Mouse (Mus musculus) brain, embryonic 14.5 days (tissue): ENCODE results near the gene Pglyrp1. TPM values are rescaled to one million over a fixed set of nuclear protein-coding genes. Genes with fewer than 3 reads are reported as not detected.
"Not testable (repeated sequence)": the region's sequence is repeated elsewhere in the genome, so short reads cannot be mapped to it uniquely, and the experiment has no call there.

Experiments used
- DNase-seq: peaks from one replicate; pipeline ENCODE4 v3.0.0-alpha.2; 2011; ENCODE audit warnings: low read depth
- CTCF ChIP-seq: fragments of 200-500 bp; IDR thresholded peaks from 2 replicates; pipeline ENCODE4 v1.5.1; 2012; ENCODE audit warnings: inconsistent platforms, mild to moderate bottlenecking, moderate library complexity, borderline replicate concordance; ENCODE audit not compliant: insufficient read depth, insufficient read length; ENCODE audit errors: extremely low read depth
- POLR2A ChIP-seq: fragments of 200-500 bp; IDR thresholded peaks from 2 replicates; pipeline ENCODE4 v1.6.1; 2012; ENCODE audit warnings: mild to moderate bottlenecking, inconsistent platforms, borderline replicate concordance; ENCODE audit not compliant: poor library complexity, insufficient read depth, insufficient read length, severe bottlenecking; ENCODE audit errors: extremely low read depth
- polyA plus RNA-seq: library from polyadenylated mRNA; depleted of rRNA; stranded (reverse); fragments of >200 nt; gene quantifications from 2 replicates; pipeline ENCODE4 v1.2.3, GENCODE M21; 2012; rRNA removed

The Pglyrp1 gene
- 8.3 and 8.5 TPM in 2 replicates for polyA plus RNA-seq

DNA sequence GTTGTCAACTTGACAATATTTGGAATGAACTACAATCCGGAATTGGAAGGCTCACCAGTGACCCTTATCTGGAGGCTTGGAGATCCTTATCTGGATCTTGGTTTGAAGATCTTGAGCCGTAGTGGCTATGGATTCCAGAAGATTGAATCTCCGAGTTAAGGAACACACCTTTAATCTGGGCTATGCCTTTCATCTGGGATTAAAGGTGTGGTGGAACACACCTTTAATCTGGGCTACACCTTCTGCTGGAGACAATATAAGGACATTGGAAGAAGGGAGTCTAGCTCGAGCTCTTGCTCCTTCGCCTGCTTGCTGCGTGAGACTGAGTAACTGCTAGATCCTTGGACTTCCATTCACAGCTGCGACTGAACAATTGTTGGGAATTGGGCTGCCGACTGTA is at the start of gene Pglyrp1:
Gene Pglyrp1 (plus strand): TSS at position 301 of the 400 bp plus-strand sequence.
- DNase-seq, result not testable (repeated sequence)

DNA sequence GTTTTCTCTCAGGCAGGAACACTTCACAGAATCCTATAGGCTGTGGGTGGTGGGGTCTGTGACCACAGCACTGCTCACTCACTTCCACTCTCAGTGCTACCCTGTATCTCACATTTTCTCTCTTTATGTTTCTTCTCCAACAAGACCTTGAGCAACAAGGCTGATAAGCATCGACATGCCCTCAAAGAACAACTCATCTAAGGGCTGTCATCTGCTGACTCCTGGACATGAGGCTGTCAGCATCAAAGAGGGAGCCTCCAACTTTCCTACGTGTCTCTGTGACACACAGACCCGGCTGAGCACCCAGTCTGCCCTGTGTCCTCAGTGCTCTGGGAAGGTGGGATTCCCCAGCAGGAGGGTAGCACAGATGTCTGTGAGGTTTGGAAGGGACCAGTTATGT is 49.6 kb upstream of the Pglyrp1 start, which contains the start of gene Psg17:
Gene Psg17 (minus strand): TSS at position 101 of the 400 bp plus-strand sequence.
- no peak for TF ChIP-seq POLR2A
- TF ChIP-seq CTCF, result no peak
- DNase-seq, result no peak

DNA sequence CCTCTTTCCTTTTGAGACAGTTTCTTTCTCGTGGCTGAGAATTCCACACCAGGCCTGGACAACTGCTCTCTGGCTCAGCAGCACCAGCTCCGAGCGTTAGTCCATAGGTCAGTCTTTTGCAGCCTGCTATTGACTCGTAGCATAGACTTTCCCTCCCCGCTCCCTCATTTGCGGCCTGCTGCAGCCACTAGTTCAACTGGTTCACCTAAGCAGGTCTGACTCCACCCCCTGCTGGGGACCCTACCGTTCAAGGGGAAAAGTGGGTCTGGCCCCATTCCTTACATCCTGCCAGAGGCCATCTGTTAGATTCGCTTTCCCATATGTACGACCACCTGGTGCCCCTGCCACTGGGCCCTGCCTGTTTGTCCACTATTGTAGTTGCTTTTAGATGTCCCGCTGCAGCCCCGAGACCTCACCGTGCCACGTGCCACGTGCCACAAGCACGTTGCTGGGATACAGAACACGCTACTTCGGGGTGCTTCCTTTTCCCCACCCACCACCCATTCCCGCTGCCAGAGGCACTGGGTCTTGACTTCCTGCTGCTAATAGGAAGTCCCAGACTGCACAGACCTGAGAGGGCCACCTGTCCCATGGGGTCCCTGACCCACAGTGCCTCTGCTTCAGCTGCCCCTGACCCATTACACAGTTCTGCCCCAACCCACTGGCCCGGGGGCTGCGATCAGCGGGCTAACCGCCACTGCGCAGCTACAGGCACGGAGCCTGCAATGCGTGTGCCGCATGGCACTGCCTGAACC is 43.2 kb upstream of the Pglyrp1 start:
- TF ChIP-seq CTCF (no peak), POLR2A (no peak)
- DNase-seq, result peak; percentile 1

DNA sequence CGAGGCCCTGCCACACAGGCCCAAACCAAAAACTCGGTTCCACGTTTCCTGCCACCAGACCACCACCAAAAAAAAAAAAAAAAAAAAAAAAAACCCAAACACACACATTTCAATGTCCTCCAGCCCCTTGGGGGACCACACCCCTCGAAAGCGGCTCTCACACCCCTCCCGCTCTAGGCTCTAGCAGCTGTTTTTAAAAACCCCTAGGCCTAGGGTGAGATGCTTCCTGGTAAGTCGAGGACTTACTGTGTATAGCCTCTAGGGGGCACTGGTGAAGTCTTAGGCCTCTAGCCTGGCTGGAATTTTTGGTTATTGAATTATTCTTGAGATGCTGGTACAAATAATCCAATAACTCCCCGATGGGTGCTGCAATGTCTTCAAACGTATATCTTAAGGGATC is 42.5 kb upstream of the Pglyrp1 start:
- TF ChIP-seq POLR2A (no peak), CTCF (peak; percentile 36; the same call in 1 of the 2 replicates)
- DNase-seq, result peak; percentile 18

DNA sequence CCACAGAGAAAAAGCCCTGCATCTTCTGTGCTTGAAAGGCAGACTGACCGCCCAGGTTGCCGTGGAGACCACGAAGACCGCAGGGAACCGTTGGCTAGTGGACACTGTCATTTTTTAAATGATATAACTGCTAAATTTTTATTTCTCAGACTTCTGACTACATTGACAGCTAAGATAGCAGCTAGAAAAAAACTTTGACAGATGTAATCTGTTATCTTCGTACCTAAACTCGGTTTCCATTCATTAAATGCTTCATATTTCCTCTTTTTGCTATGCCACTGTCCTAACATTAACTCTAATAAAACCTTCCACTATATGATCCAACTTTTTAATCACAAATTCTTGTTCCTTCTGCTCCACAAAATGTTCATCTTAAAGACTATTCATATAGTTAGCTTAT is 41.6 kb upstream of the Pglyrp1 start:
- no peak for DNase-seq
- TF ChIP-seq POLR2A (no peak), CTCF (no peak)

DNA sequence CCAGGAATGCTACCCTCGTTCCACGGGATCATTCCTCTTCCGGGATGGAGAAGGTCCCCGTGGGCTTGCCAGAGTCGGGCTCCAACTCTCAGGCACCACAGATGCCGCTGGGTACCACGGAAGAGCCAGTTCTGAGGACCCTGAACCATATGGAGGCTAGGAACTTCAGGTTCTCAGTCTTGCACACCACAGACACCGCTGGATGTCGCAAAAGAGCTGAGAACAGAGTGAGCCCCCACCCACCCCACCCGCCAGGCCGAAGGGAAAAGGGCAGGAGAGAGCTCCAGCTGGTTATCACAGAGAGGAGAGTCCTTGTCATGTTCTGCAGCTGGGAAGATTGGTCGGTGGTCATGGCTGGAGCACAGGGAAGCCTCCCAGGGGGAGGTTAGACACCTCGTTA is 38.8 kb upstream of the Pglyrp1 start:
- no peak for TF ChIP-seq POLR2A
- TF ChIP-seq CTCF, result no peak
- DNase-seq, result no peak

DNA sequence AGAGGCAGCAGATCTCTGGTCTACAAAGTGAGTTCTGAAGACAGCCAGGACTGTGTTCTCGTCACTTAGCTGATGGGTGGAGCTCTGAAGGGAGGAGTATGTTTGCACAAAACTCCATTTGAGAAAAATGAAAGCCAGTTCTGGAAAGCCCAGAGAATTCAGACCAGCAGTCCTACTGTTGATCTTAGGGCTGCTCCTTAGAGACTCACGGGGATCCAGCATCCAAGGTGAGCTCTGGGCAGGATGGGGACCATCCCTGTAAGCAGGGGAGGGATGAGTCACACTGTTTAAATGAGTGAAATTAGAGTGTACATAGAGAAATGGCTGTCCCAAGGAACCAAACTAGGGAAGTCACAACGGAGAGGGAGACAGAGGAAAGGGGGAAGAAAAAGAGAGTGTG is 31.3 kb upstream of the Pglyrp1 start, which contains the start of gene Mill2:
Gene Mill2 (plus strand): TSS at position 102 of the 400 bp plus-strand sequence.
- DNase-seq, result peak; percentile 4
- TF ChIP-seq CTCF, result no peak
- TF ChIP-seq POLR2A, result no peak

DNA sequence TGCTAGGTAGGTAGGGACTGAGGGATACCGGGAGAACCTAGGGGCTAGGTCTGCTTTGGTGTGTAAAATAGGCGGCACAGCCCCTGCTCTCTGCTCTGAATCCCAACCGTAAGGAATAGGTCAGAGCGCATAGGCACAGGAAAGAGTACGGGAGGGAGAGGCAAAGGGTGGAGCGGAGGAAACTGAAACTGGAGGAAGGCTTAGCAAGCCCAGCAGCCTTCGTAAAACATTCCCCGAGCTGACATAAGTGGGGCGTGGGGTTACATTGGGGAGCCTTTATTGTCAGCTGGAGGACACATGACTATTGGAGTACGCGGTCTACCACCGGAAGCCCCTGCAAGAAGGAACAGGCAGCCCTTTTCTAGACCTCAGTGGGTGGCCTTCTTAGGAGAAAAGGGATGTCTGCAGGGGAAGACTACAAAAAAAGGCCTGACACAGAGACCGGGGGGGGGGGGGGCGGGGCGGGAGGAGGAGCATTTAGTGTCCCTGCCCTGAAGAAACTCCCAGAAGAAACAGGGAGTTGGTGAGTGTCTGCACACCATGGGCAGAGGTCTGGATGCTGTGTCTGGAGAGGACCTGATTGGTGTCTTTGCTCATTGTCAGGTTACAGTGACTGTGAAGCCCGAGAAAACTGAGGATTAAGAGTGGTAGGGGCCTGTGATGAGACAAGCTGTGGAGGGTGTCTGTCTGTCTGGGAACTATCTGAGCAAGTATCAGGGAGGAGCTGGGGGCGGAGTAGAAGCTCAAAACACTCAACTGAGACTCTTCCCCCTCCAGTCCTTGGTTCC is 30.6 kb upstream of the Pglyrp1 start:
- TF ChIP-seq POLR2A, result peak; percentile 13; the same call in 1 of the 2 replicates
- no peak for TF ChIP-seq CTCF
- DNase-seq, result peak; percentile 72

DNA sequence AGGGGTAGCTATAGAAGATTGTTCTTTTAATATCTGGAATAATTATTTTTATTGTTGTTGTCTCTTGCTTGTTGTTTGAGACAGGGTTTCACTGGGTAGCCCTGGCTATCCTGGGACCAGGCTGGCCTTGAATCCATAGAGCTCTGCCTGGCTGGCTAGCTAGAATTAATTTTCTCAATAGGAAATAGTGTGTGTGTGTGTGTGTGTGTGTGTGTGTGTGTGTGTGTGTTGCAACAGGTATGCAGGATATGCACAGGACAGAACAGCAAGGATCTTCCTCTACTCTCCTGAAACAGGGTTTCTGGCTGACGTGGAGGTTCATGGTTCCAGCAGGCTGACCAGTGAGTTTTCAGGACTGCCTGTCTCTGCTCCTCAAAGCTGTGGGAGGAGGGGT is 30.0 kb upstream of the Pglyrp1 start:
- DNase-seq, result no peak
- TF ChIP-seq POLR2A (no peak), CTCF (no peak)

DNA sequence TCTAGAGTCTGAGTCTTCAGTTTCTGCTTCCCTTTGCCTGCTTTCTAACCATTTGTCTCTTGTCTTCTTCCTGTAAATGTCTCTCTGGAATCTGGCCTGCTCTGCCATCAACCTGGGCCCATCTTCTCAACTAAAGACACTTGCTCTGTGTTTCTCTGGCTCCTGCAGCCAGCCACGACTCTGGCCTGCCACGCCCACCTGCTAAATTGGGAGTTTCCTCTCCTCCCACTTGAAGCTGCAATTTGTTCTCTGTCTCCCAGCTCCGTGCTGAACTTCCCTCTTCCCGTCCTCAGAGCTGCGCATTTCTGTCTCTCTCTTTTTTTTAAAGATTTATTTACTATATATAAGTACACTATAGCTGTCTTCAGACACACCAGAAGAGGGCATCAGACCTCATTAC is 26.3 kb upstream of the Pglyrp1 start:
- no peak for DNase-seq
- TF ChIP-seq POLR2A (no peak), CTCF (no peak)

DNA sequence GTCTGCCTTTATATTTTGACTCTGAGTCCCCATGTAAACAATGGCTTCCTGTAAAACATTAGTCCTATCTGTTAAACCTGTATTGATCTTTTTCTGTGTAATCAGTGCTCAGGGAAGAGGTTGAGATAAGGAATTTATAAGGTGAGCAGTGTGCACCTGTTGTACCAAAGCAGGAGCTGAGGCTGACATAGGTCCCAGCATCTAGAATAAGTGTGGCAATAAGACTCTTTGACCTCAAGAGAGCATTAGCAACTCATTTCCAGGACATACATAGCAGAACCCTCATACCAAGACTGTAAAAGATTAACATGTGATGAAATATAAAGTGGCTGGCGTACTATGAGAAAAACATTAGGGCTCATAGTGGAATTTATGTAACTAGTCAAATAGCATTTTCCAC is 22.7 kb upstream of the Pglyrp1 start:
- TF ChIP-seq POLR2A (no peak), CTCF (no peak)
- no peak for DNase-seq
